Mouse (Mus musculus): ENCODE measurements around the gene Pla2g2e.
"Not testable (repeated sequence)": the region's sequence is repeated elsewhere in the genome, so short reads cannot be mapped to it uniquely, and the experiment has no call there.

The Pla2g2e gene

GRCm38 (mm10) chr4:138884261-138884660, 6.5 kb downstream of the Pla2g2e start:
- DNase-seq = peak; percentile 92 to 97

- DNase-seq = no peak
Measured at GRCm38 (mm10) chr4:138889165-138889564, 11.4 kb downstream of the Pla2g2e start.

- no peak for DNase-seq
Measured at GRCm38 (mm10) chr4:138889635-138890034, 11.9 kb downstream of the Pla2g2e start.

GRCm38 (mm10) chr4:138892655-138893054, 14.9 kb downstream of the Pla2g2e start:
- DNase-seq = no peak

- not testable (repeated sequence) for DNase-seq
Measured at GRCm38 (mm10) chr4:138893789-138894188, 16.0 kb downstream of the Pla2g2e start.

- DNase-seq = no peak
Measured at GRCm38 (mm10) chr4:138899361-138899760, 21.6 kb downstream of the Pla2g2e start.

- DNase-seq = no peak
Measured at GRCm38 (mm10) chr4:138905624-138906337, 28.0 kb downstream of the Pla2g2e start.

GRCm38 (mm10) chr4:138913141-138913787, 35.5 kb downstream of the Pla2g2e start:
- DNase-seq = peak in 1 of 2 experiments; percentile 59

- peak; percentile 98 for DNase-seq
Measured at GRCm38 (mm10) chr4:138913797-138914196, 36.1 kb downstream of the Pla2g2e start, which contains the start of gene Otud3. Otud3 (minus strand) TSS chr4:138913945.

GRCm38 (mm10) chr4:138917282-138917681, 39.5 kb downstream of the Pla2g2e start:
- DNase-seq = no peak

GRCm38 (mm10) chr4:138921254-138922130, 43.8 kb downstream of the Pla2g2e start:
- DNase-seq = no peak

- peak; percentile 98 to 99 for DNase-seq
Measured at GRCm38 (mm10) chr4:138922131-138922459, 44.4 kb downstream of the Pla2g2e start.

- no peak for DNase-seq
Measured at GRCm38 (mm10) chr4:138925561-138925960, 47.8 kb downstream of the Pla2g2e start.
